Mouse (Mus musculus): ENCODE measurements at regions not wholly inside any gene's neighbourhood (a gene's known extent, or its start where the extent isn't known, plus 50 kb on each side); places are given as distances from the start of the nearest gene placed in this dataset.

GRCm38 (mm10) chr12:112327411-112327810 lies 161.8 kb upstream of the A530016L24Rik start:
- no peak overlapping the region for H3K9ac ChIP-seq (ENCODE audit: low read depth, low read length)
- no peak overlapping the region for H3K27ac ChIP-seq (ENCODE audit: low read depth, low read length)
- no peaks in the 10 kb centered on the region for H3K9me3 ChIP-seq (ENCODE audit: control insufficient read depth, low read length)
- H3K4me3 ChIP-seq (ENCODE audit: low read length) = no peak overlapping the region
- no peaks in the 10 kb centered on the region for H3K36me3 ChIP-seq (ENCODE audit: control insufficient read depth, insufficient read depth, low read length)
- no peak for ATAC-seq
- H3K4me1 ChIP-seq (ENCODE audit: control insufficient read depth, insufficient read depth, low read depth, low read length) = peaks cover 28% of the 10 kb centered on the region
- no peak overlapping the region for H3K4me2 ChIP-seq (ENCODE audit: low read length)
- WGBS = 77% methylated on average over 8 of the region's 8 CpGs
- no peaks in the 10 kb centered on the region for H3K27me3 ChIP-seq (replicated peaks; ENCODE audit: control insufficient read depth, insufficient read depth, low read length)

DNA sequence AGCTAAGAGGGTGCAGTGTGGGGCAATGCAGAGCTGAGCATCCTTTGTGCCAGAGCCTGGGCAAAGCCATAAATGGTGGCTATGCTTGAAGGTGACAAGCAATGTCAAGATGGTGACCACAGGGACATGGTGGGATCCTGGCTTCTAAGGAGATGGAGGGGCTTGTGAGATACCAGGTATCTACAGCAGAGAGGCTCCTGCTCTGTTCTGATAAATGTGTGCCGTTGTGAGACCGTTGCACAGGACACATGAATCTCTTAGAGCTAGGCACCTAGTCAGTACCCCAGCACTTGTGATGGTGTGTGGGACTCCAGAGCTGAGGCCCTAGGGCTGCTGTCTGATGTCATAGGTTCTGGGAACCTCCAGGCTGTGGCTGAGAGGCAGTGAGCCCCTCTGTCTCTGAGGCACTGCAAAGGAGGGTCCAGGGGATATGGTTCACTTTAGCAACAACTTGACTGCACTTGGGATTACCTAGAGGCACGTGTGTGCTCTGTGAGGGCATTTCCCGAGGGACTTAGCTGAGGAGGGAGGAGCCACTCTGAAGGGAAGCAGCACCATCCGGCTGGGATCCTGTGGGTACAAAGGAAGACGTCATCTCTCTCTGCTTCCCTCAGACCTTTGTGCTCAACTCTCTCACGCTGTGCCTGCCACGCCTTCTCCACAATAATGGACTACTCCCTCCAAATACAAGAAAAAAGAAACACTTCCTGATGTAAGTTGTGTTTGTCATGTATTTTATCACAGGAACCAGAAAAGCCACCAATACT lies 160.3 kb upstream of the A530016L24Rik start:
- peak overlapping the region; percentile 85 for H3K27ac ChIP-seq (ENCODE audit: low read depth, low read length)
- peak; percentile 15 for ATAC-seq
- H3K36me3 ChIP-seq (ENCODE audit: control insufficient read depth, insufficient read depth, low read length) = no peaks in the 10 kb centered on the region
- H3K9ac ChIP-seq (ENCODE audit: low read depth, low read length) = no peak overlapping the region
- no peak overlapping the region for H3K4me2 ChIP-seq (ENCODE audit: low read length)
- peaks cover 42% of the 10 kb centered on the region for H3K4me1 ChIP-seq (ENCODE audit: control insufficient read depth, insufficient read depth, low read depth, low read length)
- no peaks in the 10 kb centered on the region for H3K9me3 ChIP-seq (ENCODE audit: control insufficient read depth, low read length)
- no peaks in the 10 kb centered on the region for H3K27me3 ChIP-seq (replicated peaks; ENCODE audit: control insufficient read depth, insufficient read depth, low read length)
- WGBS = 23% methylated on average over 8 of the region's 8 CpGs
- H3K4me3 ChIP-seq (ENCODE audit: low read length) = no peak overlapping the region

DNA sequence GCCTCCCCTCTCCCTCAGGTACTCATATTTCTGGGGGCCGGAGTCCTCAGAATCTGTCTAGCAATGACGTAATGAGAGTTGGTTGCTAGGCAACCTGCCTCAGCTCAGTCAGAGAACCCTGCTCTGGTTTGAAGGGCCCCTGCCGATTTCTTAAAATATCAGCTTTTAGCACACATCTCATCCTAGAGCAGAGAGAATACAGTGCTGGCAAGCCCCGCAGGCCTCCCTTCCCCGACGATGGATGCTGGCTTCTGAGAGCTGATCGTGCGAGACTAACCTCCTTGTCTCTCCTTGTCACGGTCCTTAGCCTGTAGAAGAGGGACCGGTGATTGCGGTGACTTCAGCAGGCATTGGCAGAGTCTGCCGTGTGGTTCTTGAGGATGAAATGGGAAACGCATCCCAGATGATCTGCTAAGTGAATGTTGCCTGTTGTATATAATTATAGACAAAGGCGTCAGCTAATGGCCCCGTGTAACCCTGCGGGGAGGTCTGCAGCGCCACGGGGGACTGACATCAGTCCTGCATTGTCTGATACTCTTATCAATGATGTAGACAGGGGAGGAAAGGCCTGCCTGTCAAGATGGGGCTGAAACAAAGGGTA lies 159.4 kb upstream of the A530016L24Rik start:
- WGBS = 5% methylated on average over 18 of the region's 18 CpGs
- H3K4me2 ChIP-seq (ENCODE audit: low read length) = peak overlapping the region; percentile 36
- peaks cover 51% of the 10 kb centered on the region for H3K4me1 ChIP-seq (ENCODE audit: control insufficient read depth, insufficient read depth, low read depth, low read length)
- no peaks in the 10 kb centered on the region for H3K36me3 ChIP-seq (ENCODE audit: control insufficient read depth, insufficient read depth, low read length)
- no peak overlapping the region for H3K4me3 ChIP-seq (ENCODE audit: low read length)
- H3K9ac ChIP-seq (ENCODE audit: low read depth, low read length) = peak overlapping the region; percentile 53
- peak; percentile 55 for ATAC-seq
- no peaks in the 10 kb centered on the region for H3K27me3 ChIP-seq (replicated peaks; ENCODE audit: control insufficient read depth, insufficient read depth, low read length)
- no peaks in the 10 kb centered on the region for H3K9me3 ChIP-seq (ENCODE audit: control insufficient read depth, low read length)
- H3K27ac ChIP-seq (ENCODE audit: low read depth, low read length) = peak overlapping the region; percentile 85

DNA sequence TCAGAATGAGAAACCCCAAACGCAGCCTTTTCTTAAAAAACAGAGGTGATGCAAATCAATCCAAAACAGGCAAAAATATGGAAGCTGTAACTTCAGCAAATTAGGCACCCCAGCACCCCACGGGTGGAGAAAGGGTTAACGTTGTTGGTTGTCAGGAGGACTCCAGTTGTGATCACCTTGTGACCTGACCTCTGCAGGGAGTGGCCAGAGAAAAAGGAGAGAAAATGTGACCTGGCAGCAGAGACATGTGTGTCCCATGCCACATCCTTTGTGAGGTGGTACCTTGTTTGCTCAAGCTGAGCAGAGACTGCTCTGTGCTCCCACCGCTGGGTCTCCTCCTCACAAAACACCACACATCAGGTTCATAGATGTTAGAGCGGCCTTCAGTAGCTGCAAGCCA lies 158.7 kb upstream of the A530016L24Rik start:
- Histone ChIP-seq H3K4me2 (ENCODE audit: low read length) (no peak overlapping the region), H3K9me3 (ENCODE audit: control insufficient read depth, low read length) (no peaks in the 10 kb centered on the region), H3K27ac (ENCODE audit: low read depth, low read length) (no peak overlapping the region; the same call in 1 of the 2 replicates), H3K27me3 (replicated peaks; ENCODE audit: control insufficient read depth, insufficient read depth, low read length) (no peaks in the 10 kb centered on the region), H3K4me3 (ENCODE audit: low read length) (no peak overlapping the region), H3K4me1 (ENCODE audit: control insufficient read depth, insufficient read depth, low read depth, low read length) (peaks cover 57% of the 10 kb centered on the region), H3K36me3 (ENCODE audit: control insufficient read depth, insufficient read depth, low read length) (no peaks in the 10 kb centered on the region), H3K9ac (ENCODE audit: low read depth, low read length) (no peak overlapping the region)
- 49% methylated on average over 5 of the region's 5 CpGs for WGBS
- no peak for ATAC-seq

GRCm38 (mm10) chr12:112331061-112331460 lies 158.2 kb upstream of the A530016L24Rik start:
- H3K27ac ChIP-seq (ENCODE audit: low read depth, low read length) = no peak overlapping the region; the same call in 1 of the 2 replicates
- H3K9me3 ChIP-seq (ENCODE audit: control insufficient read depth, low read length) = no peaks in the 10 kb centered on the region
- no peak overlapping the region for H3K9ac ChIP-seq (ENCODE audit: low read depth, low read length)
- ATAC-seq = no peak
- H3K27me3 ChIP-seq (replicated peaks; ENCODE audit: control insufficient read depth, insufficient read depth, low read length) = no peaks in the 10 kb centered on the region
- WGBS = 69% methylated on average over 16 of the region's 16 CpGs
- no peaks in the 10 kb centered on the region for H3K36me3 ChIP-seq (ENCODE audit: control insufficient read depth, insufficient read depth, low read length)
- no peak overlapping the region for H3K4me2 ChIP-seq (ENCODE audit: low read length)
- no peak overlapping the region for H3K4me3 ChIP-seq (ENCODE audit: low read length)
- H3K4me1 ChIP-seq (ENCODE audit: control insufficient read depth, insufficient read depth, low read depth, low read length) = peaks cover 61% of the 10 kb centered on the region

DNA sequence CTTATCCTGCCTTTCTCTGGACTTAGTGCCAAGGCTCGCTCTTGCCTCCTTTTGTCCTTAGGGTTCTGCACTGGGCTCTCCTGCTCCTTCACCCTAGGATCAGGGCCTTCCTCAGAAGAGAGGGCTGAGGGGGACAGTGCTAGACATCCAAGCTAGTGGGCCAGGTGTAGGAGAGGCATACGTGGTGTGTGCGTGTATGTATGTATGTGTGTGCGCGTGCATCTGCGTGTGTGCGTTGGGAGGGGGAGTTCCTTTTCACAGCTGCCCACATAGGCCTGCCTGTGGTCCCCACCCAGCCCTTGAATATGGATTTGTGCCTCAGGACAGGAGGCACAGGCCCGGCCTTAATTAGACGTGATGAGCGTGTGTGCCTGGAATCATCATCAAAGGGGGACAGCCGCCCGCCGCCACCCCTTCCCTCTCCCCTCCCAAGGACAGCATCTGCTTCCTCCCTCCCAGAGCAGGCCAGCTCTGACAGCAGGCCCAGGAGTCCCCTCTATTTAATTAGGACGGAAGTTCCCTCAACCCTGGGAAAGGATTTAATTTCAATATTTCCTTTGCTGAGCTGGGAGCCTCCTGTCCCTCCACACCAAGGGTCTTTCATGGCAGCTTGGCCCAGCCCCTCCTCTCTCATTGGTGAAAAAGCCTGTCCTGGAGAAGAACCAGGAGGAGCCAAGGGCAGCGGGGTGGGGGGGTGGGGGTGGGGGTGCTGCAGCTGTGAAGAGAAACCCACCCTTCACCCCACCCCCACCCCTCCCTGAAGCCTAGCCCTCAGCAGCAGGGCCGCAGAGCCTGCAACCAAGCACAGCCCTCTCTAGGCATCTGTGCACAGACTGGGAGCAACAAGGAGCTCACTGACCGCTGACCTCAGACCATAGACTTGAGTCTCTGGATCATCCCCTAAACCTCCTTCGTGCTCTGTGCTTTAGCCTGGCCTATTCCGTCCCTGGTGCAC lies 155.8 kb upstream of the A530016L24Rik start:
- peak overlapping the region; percentile 33; the same call in 1 of the 2 replicates for H3K9ac ChIP-seq (ENCODE audit: low read depth, low read length)
- 21% methylated on average over 19 of the region's 19 CpGs for WGBS

GRCm38 (mm10) chr12:112334106-112334855 lies 155.0 kb upstream of the A530016L24Rik start:
- Histone ChIP-seq H3K27ac (ENCODE audit: low read depth, low read length) (peak overlapping the region; percentile 53), H3K9ac (ENCODE audit: low read depth, low read length) (peak overlapping the region; percentile 43), H3K9me3 (ENCODE audit: control insufficient read depth, low read length) (no peaks in the 10 kb centered on the region), H3K27me3 (replicated peaks; ENCODE audit: control insufficient read depth, insufficient read depth, low read length) (no peaks in the 10 kb centered on the region), H3K4me2 (ENCODE audit: low read length) (no peak overlapping the region), H3K4me1 (ENCODE audit: control insufficient read depth, insufficient read depth, low read depth, low read length) (peaks cover 67% of the 10 kb centered on the region), H3K4me3 (ENCODE audit: low read length) (no peak overlapping the region), H3K36me3 (ENCODE audit: control insufficient read depth, insufficient read depth, low read length) (no peaks in the 10 kb centered on the region)
- WGBS = 25% methylated on average over 20 of the region's 20 CpGs
- ATAC-seq = no peak

More for the DNA sequence above, 155.8 kb upstream of the A530016L24Rik start:
- H3K9me3 ChIP-seq (ENCODE audit: control insufficient read depth, low read length) = no peaks in the 10 kb centered on the region
- H3K4me1 ChIP-seq (ENCODE audit: control insufficient read depth, insufficient read depth, low read depth, low read length) = peaks cover 68% of the 10 kb centered on the region
- peak; percentile 38 for ATAC-seq
- H3K36me3 ChIP-seq (ENCODE audit: control insufficient read depth, insufficient read depth, low read length) = no peaks in the 10 kb centered on the region
- no peak overlapping the region for H3K4me3 ChIP-seq (ENCODE audit: low read length)
- no peaks in the 10 kb centered on the region for H3K27me3 ChIP-seq (replicated peaks; ENCODE audit: control insufficient read depth, insufficient read depth, low read length)
- H3K4me2 ChIP-seq (ENCODE audit: low read length) = no peak overlapping the region; the same call in 1 of the 2 replicates
- H3K27ac ChIP-seq (ENCODE audit: low read depth, low read length) = peak overlapping the region; percentile 55

DNA sequence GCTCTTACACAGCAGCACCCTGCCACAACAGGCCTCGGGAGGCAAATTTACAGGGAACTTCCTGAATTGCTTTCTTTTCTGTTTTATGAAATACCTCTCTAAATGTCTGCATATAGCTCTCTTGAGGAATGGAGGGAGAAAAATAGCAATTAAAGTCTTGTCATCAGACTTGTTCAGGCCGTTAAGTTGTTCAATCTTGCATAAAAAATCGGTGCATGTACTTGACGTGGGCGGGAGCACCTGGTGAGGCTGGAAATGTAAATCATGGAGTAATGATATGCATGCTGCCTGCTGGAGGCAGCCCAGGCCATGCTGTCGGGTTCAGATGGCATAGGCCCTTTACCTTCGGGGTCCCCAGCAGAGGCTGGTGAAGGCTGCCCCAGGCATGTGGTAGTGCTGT lies 153.6 kb upstream of the A530016L24Rik start:
- no peak for ATAC-seq
- 49% methylated on average over 7 of the region's 7 CpGs for WGBS
- H3K4me2 ChIP-seq (ENCODE audit: low read length) = no peak overlapping the region
- peaks cover 66% of the 10 kb centered on the region for H3K4me1 ChIP-seq (ENCODE audit: control insufficient read depth, insufficient read depth, low read depth, low read length)
- no peaks in the 10 kb centered on the region for H3K27me3 ChIP-seq (replicated peaks; ENCODE audit: control insufficient read depth, insufficient read depth, low read length)
- H3K4me3 ChIP-seq (ENCODE audit: low read length) = no peak overlapping the region
- H3K27ac ChIP-seq (ENCODE audit: low read depth, low read length) = no peak overlapping the region
- H3K36me3 ChIP-seq (ENCODE audit: control insufficient read depth, insufficient read depth, low read length) = no peaks in the 10 kb centered on the region
- no peak overlapping the region for H3K9ac ChIP-seq (ENCODE audit: low read depth, low read length)
- no peaks in the 10 kb centered on the region for H3K9me3 ChIP-seq (ENCODE audit: control insufficient read depth, low read length)

All from hindbrain, embryonic 16.5 days (tissue).